Mouse (Mus musculus): ENCODE results near the gene Srp54a. TPM values are rescaled to one million over a fixed set of nuclear protein-coding genes. Genes with fewer than 3 reads are reported as not detected.
"Not testable (repeated sequence)": the region's sequence is repeated elsewhere in the genome, so short reads cannot be mapped to it uniquely, and the experiment has no call there.

Srp54a gene
- polyA plus RNA-seq, 1 experiment from 2014 or later: 168 TPM

DNA sequence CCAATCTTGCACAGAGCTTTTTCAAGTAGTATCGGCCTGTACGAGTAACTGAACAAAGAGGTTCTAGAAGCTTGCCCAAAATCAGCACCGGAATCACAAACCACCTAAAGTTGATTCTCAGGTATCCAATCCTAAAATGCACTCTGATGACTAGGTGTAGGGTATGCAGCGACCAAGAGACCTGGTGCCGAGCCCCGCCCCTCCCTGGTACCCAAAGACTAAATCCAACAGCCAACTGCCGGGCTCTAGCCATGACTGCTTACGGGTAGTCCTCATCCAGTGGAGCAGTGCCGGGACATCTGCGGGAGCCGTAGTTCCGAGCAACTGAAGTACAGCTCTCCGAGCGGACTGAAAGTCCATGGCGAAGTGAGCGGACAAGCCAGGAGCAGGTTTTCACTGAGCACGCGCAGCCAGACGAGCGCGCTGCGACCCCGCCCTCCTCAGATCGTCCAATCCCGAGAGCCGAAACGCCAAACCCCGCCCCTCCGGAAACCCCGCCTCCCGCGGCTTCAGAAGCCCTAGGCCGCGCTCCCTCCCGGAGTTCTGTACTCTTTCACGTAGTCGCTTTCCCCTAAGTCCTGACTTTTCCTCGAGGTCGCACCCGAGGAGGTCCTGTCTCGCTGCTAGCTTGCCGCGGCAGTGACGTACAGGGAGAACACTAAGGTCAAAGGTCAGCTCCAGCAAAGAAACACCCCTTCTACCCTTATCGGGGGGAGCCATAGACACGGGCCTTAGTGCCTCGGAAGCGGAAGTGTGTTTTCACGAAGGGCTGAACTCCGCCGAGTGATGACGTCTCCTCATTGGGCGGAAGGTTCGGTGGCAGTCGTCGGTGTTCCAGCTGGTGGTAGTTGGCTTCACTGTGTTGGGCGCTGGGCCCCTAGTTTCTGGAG lies 74.7 kb downstream of the Srp54a start, which contains the start of gene Srp54b:
TSS of gene Srp54b (plus strand) at position 546 of the 890 bp plus-strand sequence.
- peak; percentile 98 for ATAC-seq (ENCODE audit: insufficient read depth, low FRiP score, low read depth)
- H3K4me2 ChIP-seq; H3K4me1 ChIP-seq; H3K27ac ChIP-seq; H3K27me3 ChIP-seq (replicated peaks); H3K9me3 ChIP-seq; H3K9ac ChIP-seq; H3K36me3 ChIP-seq: not testable (repeated sequence)
- no CpG with 5 or more reads among the region's 57 CpGs for whole genome bisulfite sequencing
- H3K4me3 ChIP-seq (replicated peaks): peak within 1 kb of the TSS; percentile 26; the same call in 1 of the 2 replicates

DNA sequence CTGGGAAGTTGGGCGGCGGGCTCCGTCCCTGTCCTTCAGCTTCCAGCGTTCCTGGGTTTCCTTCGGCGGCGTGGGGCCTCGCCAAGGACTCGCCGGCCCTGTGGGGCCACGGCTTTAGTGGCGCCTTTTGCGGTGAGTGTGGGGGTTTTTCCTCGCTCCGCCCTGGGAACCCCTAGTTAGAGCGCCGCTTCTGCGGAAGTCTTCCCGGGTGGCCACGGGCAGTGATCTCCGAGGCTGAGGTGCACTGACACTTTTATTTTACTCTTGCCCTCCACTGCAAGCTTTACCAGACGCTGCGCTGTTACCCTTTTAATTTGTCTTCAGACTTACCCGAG lies 75.4 kb downstream of the Srp54a start:
- WGBS: under 1% methylated on average over 13 of the region's 24 CpGs
- H3K27ac ChIP-seq; H3K9ac ChIP-seq; H3K9me3 ChIP-seq; H3K36me3 ChIP-seq; H3K4me1 ChIP-seq; H3K4me2 ChIP-seq; H3K27me3 ChIP-seq (replicated peaks): not testable (repeated sequence)
- ATAC-seq (ENCODE audit: insufficient read depth, low FRiP score, low read depth): peak; percentile 38
- peak overlapping the region; percentile 26; the same call in 1 of the 2 replicates for H3K4me3 ChIP-seq (replicated peaks)

Other genes starting within 250 kb of the Srp54a start
- gene Cfl2, start 217.4 kb upstream of the Srp54a start, polyA plus RNA-seq (2015; fragmentation: Nextera tagmentation; extraction: Ambion mirVana): 174 and 177 TPM in 2 replicates
- gene Gm20403, start 93.7 kb upstream of the Srp54a start, polyA plus RNA-seq (2015; fragmentation: Nextera tagmentation; extraction: Ambion mirVana): not detected in 2 replicates
- 21.5 and 23.4 TPM in 2 replicates for gene Baz1a, start 65.9 kb upstream of the Srp54a start, polyA plus RNA-seq (2015; fragmentation: Nextera tagmentation; extraction: Ambion mirVana)
- 32.2 and 33.3 TPM in 2 replicates for gene 2700097O09Rik, start 152 bp upstream of the Srp54a start, polyA plus RNA-seq (2015; fragmentation: Nextera tagmentation; extraction: Ambion mirVana)
- gene Fam177a, start 44.2 kb downstream of the Srp54a start, polyA plus RNA-seq (2015; fragmentation: Nextera tagmentation; extraction: Ambion mirVana): 23.6 and 28.4 TPM in 2 replicates
- 62.7 and 69.3 TPM in 2 replicates for gene Srp54b, start 74.8 kb downstream of the Srp54a start, polyA plus RNA-seq (2015; fragmentation: Nextera tagmentation; extraction: Ambion mirVana)
- gene 1700047I17Rik2, start 119.3 kb downstream of the Srp54a start, polyA plus RNA-seq (2015; fragmentation: Nextera tagmentation; extraction: Ambion mirVana): 3.1 TPM in 1 of 2 replicates, not detected in the other
- 73.1 and 83.6 TPM in 2 replicates for gene Srp54c, start 149.9 kb downstream of the Srp54a start, polyA plus RNA-seq (2015; fragmentation: Nextera tagmentation; extraction: Ambion mirVana)
- 22.2 and 23.1 TPM in 2 replicates for gene 1110008L16Rik, start 219.3 kb downstream of the Srp54a start, polyA plus RNA-seq (2015; fragmentation: Nextera tagmentation; extraction: Ambion mirVana)
- 9.5 and 11.6 TPM in 2 replicates for gene Ppp2r3c, start 222.7 kb downstream of the Srp54a start, polyA plus RNA-seq (2015; fragmentation: Nextera tagmentation; extraction: Ambion mirVana)

Measured in stomach, embryonic 15.5 days (tissue).